Mouse (Mus musculus) liver, embryonic 11.5 days (tissue): ENCODE measurements around the gene Iqsec1. TPM values are rescaled to one million over a fixed set of nuclear protein-coding genes. Genes with fewer than 3 reads are reported as not detected.

Source experiments
- ATAC-seq: fragments of 200-750 bp; cut with Nextera tagmentation; replicated peaks from 2 replicates; pipeline ENCODE4 v1.8.0; 2017; ENCODE audit warnings: moderate number of reproducible peaks, mild to moderate bottlenecking, moderate TSS enrichment, moderate library complexity; ENCODE audit not compliant: low FRiP score
- DNase-seq: peaks from one replicate; pipeline ENCODE4 v3.0.0-alpha.2; 2017; ENCODE audit warnings: low spot score
- H3K27ac ChIP-seq: fragments of 300-500 bp; sonication (generic); 2 replicates; pipeline ENCODE4 v1.5.1; 2014; ENCODE audit warnings: mild to moderate bottlenecking, low read depth, low read length, control low read depth
- H3K27me3 ChIP-seq: fragments of 300-500 bp; sonication (generic); replicated peaks from 2 replicates; pipeline ENCODE4 v1.6.1; 2014; ENCODE audit warnings: low read length, mixed read lengths; ENCODE audit not compliant: control insufficient read depth, insufficient read depth
- H3K36me3 ChIP-seq: fragments of 300-500 bp; sonication (generic); 2 replicates; pipeline ENCODE4 v1.6.1; 2014; ENCODE audit warnings: mild to moderate bottlenecking, low read length, moderate library complexity, mixed read lengths; ENCODE audit not compliant: control insufficient read depth, insufficient read depth
- H3K4me1 ChIP-seq: fragments of 300-500 bp; sonication (generic); replicated peaks from 2 replicates; pipeline ENCODE4 v1.6.1; 2014; ENCODE audit warnings: low read length, mixed read lengths; ENCODE audit not compliant: control insufficient read depth, insufficient read depth
- H3K4me2 ChIP-seq: fragments of 300-500 bp; sonication (generic); 2 replicates; pipeline ENCODE4 v1.6.1; 2014; ENCODE audit warnings: mild to moderate bottlenecking, control low read depth, moderate library complexity
- H3K4me3 ChIP-seq: fragments of 300-500 bp; sonication (generic); 2 replicates; pipeline ENCODE4 v1.5.1; 2014; ENCODE audit warnings: low read depth, low read length, control low read depth
- H3K9ac ChIP-seq: fragments of 300-500 bp; sonication (generic); 2 replicates; pipeline ENCODE4 v1.6.1; 2014; ENCODE audit warnings: low read depth, low read length, control low read depth
- H3K9me3 ChIP-seq: fragments of 300-500 bp; sonication (generic); 2 replicates; pipeline ENCODE4 v1.6.1; 2016; ENCODE audit warnings: low read length, inconsistent platforms, mixed read lengths; ENCODE audit not compliant: control insufficient read depth
- WGBS: fragments of 180-500 bp; shearing (Covaris S2); extraction: QIAGEN DNeasy Blood & Tissue Kit; methylation state at CpG from one replicate; pipeline ENCODE4 v1.1.7; 2014; 5-methylcytosine and 5-hydroxymethylcytosine counted together
- polyA plus RNA-seq: library from polyadenylated mRNA; unstranded; fragments of >200 nt; fragmentation: Nextera tagmentation; extraction: Ambion mirVana; gene quantifications from 2 replicates; pipeline ENCODE4 v1.2.1, GENCODE M21; 2014

Gene Iqsec1
- polyA plus RNA-seq, 1 experiment from 2014 or later: 9.1 TPM

GRCm38 (mm10) chr6:90695754-90696153 lies 292.7 kb downstream of the Iqsec1 start:
- Histone ChIP-seq H3K4me3 (no peak overlapping the region), H3K4me1 (peaks cover 7% of the 10 kb centered on the region; the same call in 1 of the 2 replicates), H3K9ac (no peak overlapping the region), H3K4me2 (no peak overlapping the region), H3K27ac (no peak overlapping the region), H3K27me3 (no peaks in the 10 kb centered on the region), H3K36me3 (peaks cover 8% of the 10 kb centered on the region), H3K9me3 (no peaks in the 10 kb centered on the region)
- ATAC-seq (no peak), DNase-seq (no peak)
- 75% methylated on average over 1 of the region's 1 CpGs for WGBS

DNA sequence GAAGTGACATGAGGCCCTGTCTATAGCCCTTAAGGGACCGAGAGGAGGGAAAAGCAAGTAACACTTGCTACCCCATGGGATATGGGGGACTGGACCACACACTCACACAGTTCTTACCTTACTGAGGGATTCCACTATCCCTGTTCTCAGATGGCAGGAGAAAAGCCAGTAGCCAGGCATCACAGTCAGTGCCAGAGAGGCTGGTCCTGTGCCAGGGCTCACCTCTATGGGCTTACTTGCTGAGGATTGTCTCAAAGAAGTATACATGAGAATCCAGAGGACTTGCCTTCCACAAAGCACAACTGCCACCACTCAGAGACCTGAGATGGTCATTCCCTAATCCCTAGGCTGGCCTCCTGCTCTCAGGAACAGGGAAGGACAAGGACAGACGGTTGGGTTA lies 296.1 kb downstream of the Iqsec1 start:
- H3K4me2 ChIP-seq: no peak overlapping the region
- no peak overlapping the region for H3K4me3 ChIP-seq
- no peak for DNase-seq
- H3K27ac ChIP-seq: no peak overlapping the region
- peaks cover 19% of the 10 kb centered on the region for H3K36me3 ChIP-seq
- H3K27me3 ChIP-seq: no peaks in the 10 kb centered on the region
- WGBS: 84% methylated on average over 2 of the region's 2 CpGs
- ATAC-seq: no peak
- no peaks in the 10 kb centered on the region for H3K4me1 ChIP-seq
- no peak overlapping the region for H3K9ac ChIP-seq
- H3K9me3 ChIP-seq: no peaks in the 10 kb centered on the region

GRCm38 (mm10) chr6:90691935-90692334 lies 296.6 kb downstream of the Iqsec1 start:
- H3K27ac ChIP-seq: no peak overlapping the region
- peaks cover 19% of the 10 kb centered on the region for H3K36me3 ChIP-seq
- H3K27me3 ChIP-seq: no peaks in the 10 kb centered on the region
- no peaks in the 10 kb centered on the region for H3K9me3 ChIP-seq
- no peaks in the 10 kb centered on the region for H3K4me1 ChIP-seq
- ATAC-seq (no peak), DNase-seq (no peak)
- no peak overlapping the region for H3K4me2 ChIP-seq
- no peak overlapping the region for H3K4me3 ChIP-seq
- H3K9ac ChIP-seq: no peak overlapping the region
- 72% methylated on average over 2 of the region's 2 CpGs for WGBS

- H3K9ac ChIP-seq: no peak overlapping the region
- no peaks in the 10 kb centered on the region for H3K9me3 ChIP-seq
- H3K27ac ChIP-seq: no peak overlapping the region
- H3K27me3 ChIP-seq: no peaks in the 10 kb centered on the region
- H3K4me1 ChIP-seq: no peaks in the 10 kb centered on the region
- WGBS: 88% methylated on average over 10 of the region's 10 CpGs
- H3K4me3 ChIP-seq: no peak overlapping the region
- no peak for DNase-seq
- no peak for ATAC-seq
- no peak overlapping the region for H3K4me2 ChIP-seq
- peaks cover 20% of the 10 kb centered on the region for H3K36me3 ChIP-seq
Measured at GRCm38 (mm10) chr6:90689500-90689899, 299.0 kb downstream of the Iqsec1 start.

DNA sequence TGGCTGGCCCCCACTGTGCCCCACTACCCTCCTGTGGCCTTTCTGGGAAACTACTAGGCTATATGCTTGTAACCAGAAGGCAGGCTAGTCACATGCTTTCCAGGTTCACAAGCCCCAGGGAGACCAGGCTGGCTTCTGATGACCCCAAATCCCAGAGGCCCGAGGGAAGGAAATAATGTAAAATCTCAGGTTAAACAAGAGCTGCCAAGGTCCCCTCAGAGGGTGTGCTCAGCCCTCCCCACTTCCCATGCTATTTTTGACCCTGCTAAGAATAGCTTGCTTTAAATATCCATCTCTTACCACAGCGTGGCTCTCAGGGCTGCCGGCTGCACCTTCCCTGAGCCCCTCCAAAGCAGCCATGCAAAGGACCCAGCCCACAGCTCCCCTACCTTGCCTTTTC lies 299.7 kb downstream of the Iqsec1 start:
- Histone ChIP-seq H3K4me3 (no peak overlapping the region), H3K4me2 (no peak overlapping the region), H3K4me1 (peaks cover 2% of the 10 kb centered on the region; the same call in 1 of the 2 replicates), H3K9ac (no peak overlapping the region), H3K36me3 (peaks cover 15% of the 10 kb centered on the region), H3K27ac (no peak overlapping the region), H3K9me3 (no peaks in the 10 kb centered on the region), H3K27me3 (no peaks in the 10 kb centered on the region)
- no peak for DNase-seq
- WGBS: 65% methylated on average over 3 of the region's 3 CpGs
- ATAC-seq: no peak

- Histone ChIP-seq H3K9me3 (no peaks in the 10 kb centered on the region), H3K27ac (no peak overlapping the region), H3K9ac (no peak overlapping the region), H3K4me3 (no peak overlapping the region), H3K36me3 (peaks cover 16% of the 10 kb centered on the region), H3K4me1 (peaks cover 4% of the 10 kb centered on the region; the same call in 1 of the 2 replicates), H3K4me2 (no peak overlapping the region), H3K27me3 (no peaks in the 10 kb centered on the region)
- DNase-seq (no peak), ATAC-seq (no peak)
- WGBS: 93% methylated on average over 6 of the region's 6 CpGs
Measured at GRCm38 (mm10) chr6:90688003-90688402, 300.5 kb downstream of the Iqsec1 start.

DNA sequence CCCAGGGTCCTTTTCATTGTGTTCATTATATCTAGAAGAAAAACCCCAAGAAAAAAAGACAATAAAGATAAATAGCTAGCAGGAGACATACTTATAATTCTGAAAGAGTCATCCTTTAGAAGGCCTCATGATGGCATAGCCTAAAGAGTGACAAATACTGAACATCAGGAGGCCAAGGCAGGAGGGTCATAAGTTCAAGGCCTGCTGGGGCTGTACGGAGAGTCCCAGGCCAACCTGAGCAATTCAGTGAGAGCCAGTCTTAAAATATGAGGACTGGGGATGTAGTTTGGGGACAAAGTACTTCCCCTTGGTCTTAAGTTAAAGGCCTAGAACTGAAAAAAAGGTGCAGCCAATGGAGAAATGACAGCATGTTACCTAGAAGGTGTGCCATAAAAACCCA lies 301.7 kb downstream of the Iqsec1 start:
- H3K27ac ChIP-seq: no peak overlapping the region
- ATAC-seq (no peak), DNase-seq (no peak)
- H3K36me3 ChIP-seq: peaks cover 16% of the 10 kb centered on the region
- no peaks in the 10 kb centered on the region for H3K9me3 ChIP-seq
- WGBS: 82% methylated on average over 1 of the region's 1 CpGs
- H3K4me2 ChIP-seq: no peak overlapping the region
- H3K4me3 ChIP-seq: no peak overlapping the region
- H3K4me1 ChIP-seq: peaks cover 4% of the 10 kb centered on the region; the same call in 1 of the 2 replicates
- H3K27me3 ChIP-seq: no peaks in the 10 kb centered on the region
- no peak overlapping the region for H3K9ac ChIP-seq

DNA sequence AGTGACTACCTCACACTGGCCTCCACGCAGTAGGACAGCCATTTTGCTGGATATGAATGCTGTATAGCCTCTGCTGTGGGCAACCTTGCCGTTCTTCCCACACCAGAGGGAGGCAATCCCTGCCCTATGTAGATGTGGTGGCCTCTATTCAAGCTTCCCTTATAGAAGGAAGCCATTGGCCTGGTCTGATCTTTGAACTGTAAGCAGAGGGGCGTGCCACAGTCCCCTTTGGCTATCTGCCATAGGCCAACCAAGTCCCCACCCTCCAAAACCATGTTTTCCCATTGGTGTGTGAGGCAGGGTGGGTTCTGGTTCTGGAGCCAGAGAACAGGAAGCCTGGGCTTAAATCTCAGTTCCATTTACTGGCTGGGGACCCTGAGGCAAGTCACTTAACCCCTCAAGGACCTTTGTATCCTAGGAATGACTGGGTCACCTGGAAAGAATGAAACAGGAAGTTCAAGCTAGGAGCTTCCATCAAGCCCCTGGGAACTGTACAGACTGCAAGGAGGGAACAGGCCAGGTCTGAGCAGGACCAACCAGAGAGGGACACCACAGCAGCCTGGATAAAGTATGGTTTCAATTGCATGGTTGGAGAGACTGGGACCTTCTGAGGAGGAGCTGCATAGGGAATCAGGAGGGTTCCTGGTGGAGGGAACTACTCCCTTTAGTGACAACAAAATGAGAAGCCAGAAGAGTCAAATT lies 304.5 kb downstream of the Iqsec1 start:
- Histone ChIP-seq H3K36me3 (peaks cover 10% of the 10 kb centered on the region), H3K4me3 (no peak overlapping the region), H3K4me2 (no peak overlapping the region), H3K27ac (0 out of 2 replicates have a peak overlapping the region, but pooled peaks have one; percentile 2), H3K27me3 (no peaks in the 10 kb centered on the region), H3K4me1 (peaks cover 9% of the 10 kb centered on the region), H3K9me3 (no peaks in the 10 kb centered on the region), H3K9ac (no peak overlapping the region)
- 88% methylated on average over 3 of the region's 3 CpGs for WGBS
- DNase-seq: no peak
- ATAC-seq: peak; percentile 37; the same call in 1 of the 2 replicates

- no peak overlapping the region for H3K9ac ChIP-seq
- H3K9me3 ChIP-seq: no peaks in the 10 kb centered on the region
- WGBS: 76% methylated on average over 12 of the region's 12 CpGs
- ATAC-seq: no peak
- H3K4me2 ChIP-seq: no peak overlapping the region
- no peak overlapping the region for H3K27ac ChIP-seq
- no peak overlapping the region for H3K4me3 ChIP-seq
- H3K4me1 ChIP-seq: peaks cover 9% of the 10 kb centered on the region
- no peak for DNase-seq
- H3K36me3 ChIP-seq: peaks cover 32% of the 10 kb centered on the region
- H3K27me3 ChIP-seq: no peaks in the 10 kb centered on the region
Measured at GRCm38 (mm10) chr6:90680401-90680800, 308.1 kb downstream of the Iqsec1 start.
